Mouse (Mus musculus) small intestine, adult 10 weeks (tissue): Measurements from ENCODE around the gene Etv6. TPM values are rescaled to one million over a fixed set of nuclear protein-coding genes. Genes with fewer than 3 reads are reported as not detected.

Experiments used
- polyA plus RNA-seq: library from polyadenylated mRNA; stranded (reverse); fragments of 350-450 nt; fragmentation: Illumina TruSeq; extraction: RNeasy Lipid Tissue Mini Kit (QIAGEN cat#74804); gene quantifications from one replicate; pipeline ENCODE4 v1.2.3, GENCODE M21; 2014; ENCODE audit warnings: low replicate concordance

Etv6 gene
- 19.3 TPM for polyA plus RNA-seq

DNA sequence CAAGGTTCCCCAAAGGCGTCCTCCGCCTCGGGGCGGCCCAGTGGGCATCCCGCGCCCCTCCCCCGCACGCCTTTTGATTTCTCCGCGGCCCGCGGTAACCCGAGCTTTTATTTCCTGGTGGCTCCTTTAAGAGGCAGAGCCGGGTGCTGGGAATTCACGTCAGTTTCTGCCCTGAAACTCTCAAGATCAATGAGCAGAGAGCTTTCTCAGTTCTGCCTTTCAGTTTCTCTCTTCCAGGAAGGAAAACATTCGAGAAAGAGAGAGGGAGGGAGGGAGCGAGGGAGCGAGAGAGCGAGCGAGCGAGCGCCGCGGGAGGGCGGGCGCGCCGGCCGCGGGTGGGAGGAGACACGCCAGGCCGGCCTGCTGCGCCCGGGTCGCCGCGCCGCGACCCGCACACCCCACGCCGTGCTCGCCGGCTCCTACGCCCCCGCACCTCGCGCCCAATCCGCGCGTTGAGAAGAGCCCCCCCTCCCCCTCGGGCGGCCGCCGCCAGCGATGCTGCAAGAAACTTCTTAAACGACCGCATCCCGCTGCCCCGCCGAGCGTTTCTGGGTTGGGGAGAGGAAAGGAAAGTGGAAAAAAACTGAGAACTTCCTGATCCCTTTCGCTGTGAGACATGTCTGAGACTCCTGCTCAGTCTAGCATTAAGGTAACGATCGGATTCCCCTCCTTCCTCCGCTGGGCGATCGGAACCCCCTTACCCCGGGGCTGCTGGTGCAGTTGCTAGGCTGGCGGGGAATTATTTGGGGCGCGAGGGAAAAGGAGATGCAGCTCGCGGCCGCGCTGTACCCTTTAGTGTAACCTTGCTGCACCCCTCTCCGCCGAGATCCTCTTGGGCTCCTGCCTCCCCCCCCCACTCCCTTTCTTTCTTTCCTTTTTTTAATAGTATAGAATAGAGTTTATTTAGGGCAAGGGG, at the start of gene Etv6:
TSS of gene Etv6 (plus strand) at position 211 of the 916 bp plus-strand sequence.

Other genes starting within 250 kb of the Etv6 start
- 7.9 TPM for gene Kap, start 181.9 kb upstream of the Etv6 start, polyA plus RNA-seq